Mouse (Mus musculus) thymus, adult 2 months (tissue): Measurements from ENCODE around the gene Fstl1. TPM values are rescaled to one million over a fixed set of nuclear protein-coding genes. Genes with fewer than 3 reads are reported as not detected.

ENCODE experiments used
- DNase-seq: peaks from one replicate; pipeline ENCODE4 v3.0.0; 2021
- H3K27ac ChIP-seq: fragments of 200-500 bp; 2 replicates; pipeline ENCODE4 v1.5.1; 2012; ENCODE audit warnings: low read length, control low read depth; ENCODE audit not compliant: control insufficient read depth, insufficient read depth
- H3K27me3 ChIP-seq: fragments of 200-500 bp; 2 replicates; pipeline ENCODE4 v1.6.1; 2012; ENCODE audit warnings: mild to moderate bottlenecking, low read length, moderate library complexity, mixed read lengths; ENCODE audit not compliant: control insufficient read depth, insufficient read depth
- H3K36me3 ChIP-seq: fragments of 200-500 bp; 2 replicates; pipeline ENCODE4 v1.6.1; 2012; ENCODE audit warnings: mild to moderate bottlenecking, low read length, moderate library complexity; ENCODE audit not compliant: control insufficient read depth, insufficient read depth
- H3K4me1 ChIP-seq: fragments of 200-500 bp; replicated peaks from 2 replicates; pipeline ENCODE4 v1.6.1; 2012; ENCODE audit warnings: low read length; ENCODE audit not compliant: control insufficient read depth, insufficient read depth
- H3K4me3 ChIP-seq: fragments of 200-500 bp; 2 replicates; pipeline ENCODE4 v1.5.1; 2012; ENCODE audit warnings: mild to moderate bottlenecking, low read length, control low read depth, moderate library complexity; ENCODE audit not compliant: control insufficient read depth, insufficient read depth
- CTCF ChIP-seq: fragments of 200-500 bp; IDR thresholded peaks from 2 replicates; pipeline ENCODE4 v1.5.1; 2012; ENCODE audit warnings: mild to moderate bottlenecking, control low read depth, low read length, moderate library complexity, borderline replicate concordance; ENCODE audit not compliant: control insufficient read depth, poor library complexity, insufficient read depth; ENCODE audit errors: extremely low read depth
- POLR2A ChIP-seq: fragments of 200-500 bp; IDR thresholded peaks from 2 replicates; pipeline ENCODE4 v1.6.1; 2012; ENCODE audit warnings: mild to moderate bottlenecking, low read length, control low read depth, moderate library complexity; ENCODE audit not compliant: control insufficient read depth, poor library complexity, insufficient read depth; ENCODE audit errors: extremely low read depth
- WGBS: fragments of 180-500 bp; shearing (Covaris S2); methylation state at CpG from one replicate; pipeline ENCODE4 v1.1.7; 2018; 5-methylcytosine and 5-hydroxymethylcytosine counted together
- polyA plus RNA-seq: library from polyadenylated mRNA; depleted of rRNA; stranded (reverse); fragments of >200 nt; gene quantifications from 2 replicates; pipeline ENCODE4 v1.2.3, GENCODE M21; 2012

The Fstl1 gene
- polyA plus RNA-seq, 1 experiment: 9.6 TPM

- Histone ChIP-seq H3K4me1 (peaks cover 2% of the 10 kb centered on the region; the same call in 1 of the 2 replicates), H3K27me3 (no peaks in the 10 kb centered on the region), H3K4me3 (no peak overlapping the region), H3K36me3 (no peaks in the 10 kb centered on the region), H3K27ac (no peak overlapping the region)
- no peak for TF ChIP-seq POLR2A
- no peak for TF ChIP-seq CTCF
- no peak for DNase-seq
- WGBS: 67% methylated on average over 5 of the region's 5 CpGs
Observed at GRCm38 (mm10) chr16:37813691-37814382, 37.2 kb downstream of the Fstl1 start.

- peak overlapping the region; percentile 41; the same call in 1 of the 2 replicates for H3K27ac ChIP-seq
- H3K4me1 ChIP-seq: peaks cover 2% of the 10 kb centered on the region; the same call in 1 of the 2 replicates
- TF ChIP-seq POLR2A: no peak
- TF ChIP-seq CTCF: no peak
- WGBS: 43% methylated on average over 7 of the region's 7 CpGs
- H3K36me3 ChIP-seq: no peaks in the 10 kb centered on the region
- peak; percentile 71 for DNase-seq
- no peak overlapping the region for H3K4me3 ChIP-seq
- no peaks in the 10 kb centered on the region for H3K27me3 ChIP-seq
Observed at GRCm38 (mm10) chr16:37814383-37814971, 37.8 kb downstream of the Fstl1 start.

GRCm38 (mm10) chr16:37817986-37818385 lies 41.3 kb downstream of the Fstl1 start:
- Histone ChIP-seq H3K4me1 (no peaks in the 10 kb centered on the region; the same call in 1 of the 2 replicates), H3K27ac (no peak overlapping the region), H3K27me3 (no peaks in the 10 kb centered on the region), H3K36me3 (no peaks in the 10 kb centered on the region), H3K4me3 (no peak overlapping the region)
- DNase-seq: no peak
- no peak for TF ChIP-seq CTCF
- TF ChIP-seq POLR2A: no peak
- WGBS: 95% methylated on average over 4 of the region's 4 CpGs

GRCm38 (mm10) chr16:37823949-37824348 lies 47.3 kb downstream of the Fstl1 start:
- H3K36me3 ChIP-seq: no peaks in the 10 kb centered on the region

GRCm38 (mm10) chr16:37824778-37825505 lies 48.3 kb downstream of the Fstl1 start:
- H3K36me3 ChIP-seq: no peaks in the 10 kb centered on the region
- H3K4me1 ChIP-seq: no peaks in the 10 kb centered on the region
- 94% methylated on average over 12 of the region's 12 CpGs for WGBS
- no peak for DNase-seq
- H3K27me3 ChIP-seq: no peaks in the 10 kb centered on the region
- H3K27ac ChIP-seq: no peak overlapping the region
- no peak overlapping the region for H3K4me3 ChIP-seq
- TF ChIP-seq POLR2A (no peak), CTCF (no peak)

More at GRCm38 (mm10) chr16:37823949-37824348, 47.3 kb downstream of the Fstl1 start:
- no peak overlapping the region for H3K4me3 ChIP-seq
- DNase-seq: no peak
- no peak overlapping the region for H3K27ac ChIP-seq
- WGBS: 92% methylated on average over 5 of the region's 5 CpGs
- no peaks in the 10 kb centered on the region for H3K4me1 ChIP-seq
- no peaks in the 10 kb centered on the region for H3K27me3 ChIP-seq
- TF ChIP-seq POLR2A: no peak
- no peak for TF ChIP-seq CTCF

- Histone ChIP-seq H3K36me3 (no peaks in the 10 kb centered on the region), H3K27me3 (no peaks in the 10 kb centered on the region), H3K4me3 (no peak overlapping the region), H3K27ac (no peak overlapping the region), H3K4me1 (no peaks in the 10 kb centered on the region)
- 95% methylated on average over 3 of the region's 3 CpGs for WGBS
- TF ChIP-seq CTCF: no peak
- no peak for TF ChIP-seq POLR2A
- DNase-seq: no peak
Observed at GRCm38 (mm10) chr16:37826286-37826685, 49.6 kb downstream of the Fstl1 start.
